ENCODE assay signal across 11 mouse cellular contexts in genomic region chr5:140649881-140650414, GRCm38 (mm10). TPM values are rescaled to one million over a fixed set of nuclear protein-coding genes. Genes with fewer than 3 reads are reported as not detected.
DNase-seq lines count a peak whose midpoint lies in the region; ATAC-seq lines count a peak whose summit lies in the region.
"Had no signal": no experiment of that assay in that cellular context is flagged by ENCODE, and none has a peak within 500 bp of the region (broad histone marks: within the 10 kb centered on the region; RNA-seq: fewer than 3 reads in every experiment).

No protein-coding gene starts in this region.

- no peak overlapping the region for H3K9ac ChIP-seq in heart, embryonic 11.5 days (ENCODE audit: low read depth, low read length)
- H3K9ac ChIP-seq in hindbrain, embryonic 14.5 days: peak overlapping the region; percentile 51
- H3K9ac ChIP-seq in midbrain, embryonic 11.5 days (ENCODE audit: low read length): peak overlapping the region; percentile 66

- intact Hi-C loops in heart, postnatal 25 days (cut with DNase I): no loop called here
- intact Hi-C loops in gastrocnemius, postnatal 14 days (cut with DNase I; ENCODE audit: low total_unique reads): no loop called here

- peaks cover 32% of the 10 kb centered on the region for H3K4me1 ChIP-seq in heart, embryonic 11.5 days (ENCODE audit: control insufficient read depth, insufficient read depth, low read length)
- H3K4me1 ChIP-seq in embryonic facial prominence, embryonic 10.5 days: peaks cover 49% of the 10 kb centered on the region
- peaks cover 40% of the 10 kb centered on the region for H3K4me1 ChIP-seq in hindbrain, embryonic 14.5 days (replicated peaks; ENCODE audit: control insufficient read depth, insufficient read depth, low read length)
- peaks cover 27% of the 10 kb centered on the region for H3K4me1 ChIP-seq in midbrain, embryonic 11.5 days (ENCODE audit: control insufficient read depth, insufficient read depth, low read length)

- peak overlapping the region; percentile 60 for H3K4me2 ChIP-seq in heart, embryonic 11.5 days
- H3K4me2 ChIP-seq in hindbrain, embryonic 14.5 days (replicated peaks): peak overlapping the region; percentile 56
- peak overlapping the region; percentile 70 for H3K4me2 ChIP-seq in midbrain, embryonic 11.5 days

- H3K27me3 ChIP-seq in heart, embryonic 11.5 days (ENCODE audit: control insufficient read depth, insufficient read depth, low read length): no peaks in the 10 kb centered on the region
- H3K27me3 ChIP-seq in embryonic facial prominence, embryonic 10.5 days (replicated peaks; ENCODE audit: low read depth, poor library complexity, severe bottlenecking): no peaks in the 10 kb centered on the region
- H3K27me3 ChIP-seq in hindbrain, embryonic 14.5 days (ENCODE audit: control insufficient read depth, insufficient read depth, low read length): no peaks in the 10 kb centered on the region
- no peaks in the 10 kb centered on the region for H3K27me3 ChIP-seq in midbrain, embryonic 11.5 days (ENCODE audit: control insufficient read depth, insufficient read depth, low read length)

- H3K9me3 ChIP-seq in heart, embryonic 11.5 days (replicated peaks; ENCODE audit: control insufficient read depth, low read length): no peaks in the 10 kb centered on the region
- no peaks in the 10 kb centered on the region for H3K9me3 ChIP-seq in embryonic facial prominence, embryonic 10.5 days
- H3K9me3 ChIP-seq in hindbrain, embryonic 14.5 days (ENCODE audit: control insufficient read depth, low read length): no peaks in the 10 kb centered on the region
- H3K9me3 ChIP-seq in midbrain, embryonic 11.5 days (ENCODE audit: control insufficient read depth, low read length): no peaks in the 10 kb centered on the region

- ATAC-seq in heart, embryonic 11.5 days (replicated peaks; ENCODE audit: insufficient number of reproducible peaks, low FRiP score, low TSS enrichment): no peak
- ATAC-seq in hindbrain, embryonic 14.5 days (ENCODE audit: low FRiP score): no peak
- no peak for ATAC-seq in midbrain, embryonic 11.5 days (ENCODE audit: low FRiP score)

- WGBS in heart, embryonic 11.5 days (ENCODE audit: insufficient replicate concordance): 67% methylated on average over 7 of the region's 7 CpGs
- WGBS in embryonic facial prominence, embryonic 10.5 days: 53% methylated on average over 7 of the region's 7 CpGs
- WGBS in hindbrain, embryonic 14.5 days: 74% methylated on average over 7 of the region's 7 CpGs
- 57% methylated on average over 7 of the region's 7 CpGs for WGBS in midbrain, embryonic 11.5 days

- H3K36me3 ChIP-seq in heart, embryonic 11.5 days (ENCODE audit: control insufficient read depth, insufficient read depth, low read length): no peaks in the 10 kb centered on the region
- H3K36me3 ChIP-seq in embryonic facial prominence, embryonic 10.5 days (replicated peaks): peaks cover 23% of the 10 kb centered on the region
- H3K36me3 ChIP-seq in hindbrain, embryonic 14.5 days (replicated peaks; ENCODE audit: control insufficient read depth, insufficient read depth): peaks cover 14% of the 10 kb centered on the region; the same call in 1 of the 2 replicates
- peaks cover 3% of the 10 kb centered on the region for H3K36me3 ChIP-seq in midbrain, embryonic 11.5 days (ENCODE audit: control insufficient read depth, insufficient read depth, low read length)

- no peak overlapping the region for H3K4me3 ChIP-seq in heart, embryonic 11.5 days (ENCODE audit: low read depth, low read length)
- peak overlapping the region; percentile 98 for H3K4me3 ChIP-seq in embryonic facial prominence, embryonic 10.5 days
- H3K4me3 ChIP-seq in hindbrain, embryonic 14.5 days (replicated peaks; ENCODE audit: low read length): peak overlapping the region; percentile 100; the same call in 1 of the 2 replicates
- H3K4me3 ChIP-seq in midbrain, embryonic 11.5 days (ENCODE audit: low read depth, low read length): no peak overlapping the region

- 0 out of 2 replicates have a peak overlapping the region, but pooled peaks have one; percentile 2 for H3K27ac ChIP-seq in heart, embryonic 11.5 days (ENCODE audit: low read depth, low read length)
- H3K27ac ChIP-seq in embryonic facial prominence, embryonic 10.5 days (replicated peaks): peak overlapping the region; percentile 98
- H3K27ac ChIP-seq in hindbrain, embryonic 14.5 days: peak overlapping the region; percentile 96
- no peak overlapping the region for H3K27ac ChIP-seq in midbrain, embryonic 11.5 days (ENCODE audit: low read depth, low read length)

- DNase-seq in heart, postnatal 25 days (ENCODE audit: low spot score): no peak
- no peak for DNase-seq in embryonic facial prominence, embryonic 10.5 days (ENCODE audit: low spot score)
- DNase-seq in hindbrain, embryonic 14.5 days (ENCODE audit: low spot score): no peak
- DNase-seq in midbrain, embryonic 11.5 days (ENCODE audit: low spot score, missing footprints): no peak
- no peak for DNase-seq in gastrocnemius, postnatal 14 days
- no peak for DNase-seq in layer of hippocampus, adult 11-12 months (ENCODE audit: low spot score)
- no peak for DNase-seq in adrenal gland, adult (ENCODE audit: inconsistent age in 2 of 2, low spot score in 1 of 2)
- DNase-seq: cerebellum, adult 8-10 months; kidney, postnatal 25 days; right cerebral cortex, postnatal 14 days had no signal

RNA-seq across cellular contexts. Expression of gene Ttyh3, which starts 1.1 kb away (rescaled TPM):
- 26.7 and 28.8 TPM in 2 replicates for polyA plus RNA-seq in heart, embryonic 11.5 days (2014; fragmentation: Nextera tagmentation; extraction: Ambion mirVana)
- 10 to 100 TPM; 15.6 to 18.6 TPM for total RNA-seq in heart, postnatal 25 days (2021)
- 33.4 and 35.5 TPM in 2 replicates for polyA plus RNA-seq in embryonic facial prominence, embryonic 10.5 days (2016; fragmentation: Nextera tagmentation; extraction: Ambion mirVana)
- 95.0 and 98.9 TPM in 2 replicates for polyA plus RNA-seq in hindbrain, embryonic 14.5 days (2014; fragmentation: Nextera tagmentation; extraction: Ambion mirVana)
- polyA plus RNA-seq in midbrain, embryonic 11.5 days (2014; fragmentation: Nextera tagmentation; extraction: Ambion mirVana): 42.9 and 46.4 TPM in 2 replicates
- total RNA-seq in gastrocnemius, postnatal 14 days (2021): 10 to 100 TPM; 16.9 to 22.5 TPM

RNA-seq across cellular contexts. Expression of gene Lfng, which starts 42.8 kb away (rescaled TPM):
- polyA plus RNA-seq in heart, embryonic 11.5 days (2014; fragmentation: Nextera tagmentation; extraction: Ambion mirVana): 2.8 and 3.3 TPM in 2 replicates
- 10 to 100 TPM in 1 of 2 experiments, 1 to 10 TPM in 1; 7.3 to 10.8 TPM for total RNA-seq in heart, postnatal 25 days (2021)
- 11.7 and 14.9 TPM in 2 replicates for polyA plus RNA-seq in embryonic facial prominence, embryonic 10.5 days (2016; fragmentation: Nextera tagmentation; extraction: Ambion mirVana)
- polyA plus RNA-seq in hindbrain, embryonic 14.5 days (2014; fragmentation: Nextera tagmentation; extraction: Ambion mirVana): 25.7 and 30.1 TPM in 2 replicates
- 38.3 and 40.5 TPM in 2 replicates for polyA plus RNA-seq in midbrain, embryonic 11.5 days (2014; fragmentation: Nextera tagmentation; extraction: Ambion mirVana)
- total RNA-seq in gastrocnemius, postnatal 14 days (2021): 1 to 10 TPM; 5.6 to 9.8 TPM

RNA-seq across cellular contexts. Expression of gene Iqce, which starts 52.2 kb away (rescaled TPM):
- polyA plus RNA-seq in heart, embryonic 11.5 days (2014; fragmentation: Nextera tagmentation; extraction: Ambion mirVana): 8.1 and 10.7 TPM in 2 replicates
- 1 to 10 TPM; 4.5 to 7.5 TPM for total RNA-seq in heart, postnatal 25 days (2021)
- 27.4 and 28.2 TPM in 2 replicates for polyA plus RNA-seq in embryonic facial prominence, embryonic 10.5 days (2016; fragmentation: Nextera tagmentation; extraction: Ambion mirVana)
- polyA plus RNA-seq in hindbrain, embryonic 14.5 days (2014; fragmentation: Nextera tagmentation; extraction: Ambion mirVana): 20.3 and 22.5 TPM in 2 replicates
- 13.9 and 15.6 TPM in 2 replicates for polyA plus RNA-seq in midbrain, embryonic 11.5 days (2014; fragmentation: Nextera tagmentation; extraction: Ambion mirVana)
- total RNA-seq in gastrocnemius, postnatal 14 days (2021): 1 to 10 TPM; 4.4 to 5.1 TPM

RNA-seq across cellular contexts. Expression of gene Brat1, which starts 54.9 kb away (rescaled TPM):
- polyA plus RNA-seq in heart, embryonic 11.5 days (2014; fragmentation: Nextera tagmentation; extraction: Ambion mirVana): 9.0 and 9.8 TPM in 2 replicates
- 1 to 10 TPM; 7.2 to 8.4 TPM for total RNA-seq in heart, postnatal 25 days (2021)
- 22.8 and 24.9 TPM in 2 replicates for polyA plus RNA-seq in embryonic facial prominence, embryonic 10.5 days (2016; fragmentation: Nextera tagmentation; extraction: Ambion mirVana)
- polyA plus RNA-seq in hindbrain, embryonic 14.5 days (2014; fragmentation: Nextera tagmentation; extraction: Ambion mirVana): 19.1 and 19.8 TPM in 2 replicates
- 8.3 and 11.4 TPM in 2 replicates for polyA plus RNA-seq in midbrain, embryonic 11.5 days (2014; fragmentation: Nextera tagmentation; extraction: Ambion mirVana)
- total RNA-seq in gastrocnemius, postnatal 14 days (2021): 1 to 10 TPM; 6.7 TPM

Comparison
In these comparisons a context has a peak if more than half of its experiments do, and no peak if none do; other contexts are left out.
1. H3K4me3 ChIP-seq: peak in embryonic facial prominence, embryonic 10.5 days (single experiment) and hindbrain, embryonic 14.5 days (single experiment); none in heart, embryonic 11.5 days (single experiment) and midbrain, embryonic 11.5 days (single experiment).
2. Peak in every context shown above with its lines, with median percentiles within 50 percentile points of each other: H3K4me2 ChIP-seq.